Mouse (Mus musculus) mouse trophoblast stem cell (cell line): ENCODE measurements around the gene Lyrm7.

ENCODE experiments used
- in situ Hi-C, 2 experiments: fragments of 300-500 bp; cut with MseI, MboI; formaldehyde crosslinking; loops; 2 replicates in 1 of 2; 3 replicates in 1 of 2; pipeline ENCODE4 v1.15.1; 2025

Lyrm7 gene

GRCm38 (mm10) chr11:54805196-54805595 is 55.5 kb downstream of the Lyrm7 start:
- in situ Hi-C loops: no loop called here

- in situ Hi-C loops: no loop called here
These were observed 58.1 kb downstream of the Lyrm7 start for GRCm38 (mm10) chr11:54802621-54803020.

GRCm38 (mm10) chr11:54801791-54802558 is 58.7 kb downstream of the Lyrm7 start:
- in situ Hi-C loops: no loop called here

- in situ Hi-C loops: no loop called here
These were observed 64.2 kb downstream of the Lyrm7 start for GRCm38 (mm10) chr11:54796551-54796950.

- in situ Hi-C loops: no loop called here
These were observed 66.0 kb downstream of the Lyrm7 start for GRCm38 (mm10) chr11:54794678-54795077.

GRCm38 (mm10) chr11:54793173-54793572 is 67.5 kb downstream of the Lyrm7 start:
- in situ Hi-C loops: no loop called here

GRCm38 (mm10) chr11:54791458-54791857 is 69.3 kb downstream of the Lyrm7 start:
- in situ Hi-C loops: no loop called here

- in situ Hi-C loops: loop anchor here in 1 of 2 experiments (5.0 kb wide), 1 partner anchor 75 kb away; the partner anchor contains the start of gene Lyrm7
These were observed 72.9 kb downstream of the Lyrm7 start, which contains the start of gene Cdc42se2 for GRCm38 (mm10) chr11:54787488-54788474. Gene Cdc42se2, minus strand, starts transcription at chr11:54787675.

- in situ Hi-C loops: loop anchor here in 1 of 2 experiments (5.0 kb wide), 1 partner anchor 75 kb away; the partner anchor contains the start of gene Lyrm7
These were observed 73.7 kb downstream of the Lyrm7 start for GRCm38 (mm10) chr11:54786858-54787487.

- in situ Hi-C loops: loop anchor here in 1 of 2 experiments (5.0 kb wide), 1 partner anchor 77 kb away; the partner anchor contains the start of gene Lyrm7
These were observed 75.2 kb downstream of the Lyrm7 start for GRCm38 (mm10) chr11:54785566-54785965.

- in situ Hi-C loops: no loop called here
These were observed 76.3 kb downstream of the Lyrm7 start for GRCm38 (mm10) chr11:54784436-54784835.

GRCm38 (mm10) chr11:54782253-54782652 is 78.5 kb downstream of the Lyrm7 start:
- in situ Hi-C loops: no loop called here

- in situ Hi-C loops: no loop called here
These were observed 80.8 kb downstream of the Lyrm7 start for GRCm38 (mm10) chr11:54779946-54780345.

- in situ Hi-C loops: no loop called here
These were observed 82.4 kb downstream of the Lyrm7 start for GRCm38 (mm10) chr11:54778131-54778844.

GRCm38 (mm10) chr11:54777387-54778130 is 83.2 kb downstream of the Lyrm7 start:
- in situ Hi-C loops: no loop called here
